Mouse (Mus musculus) embryonic facial prominence, embryonic 14.5 days (tissue): ENCODE measurements around the gene Dhdds. TPM values are rescaled to one million over a fixed set of nuclear protein-coding genes. Genes with fewer than 3 reads are reported as not detected.

Source experiments
- ATAC-seq: fragments of 200-750 bp; cut with Nextera tagmentation; 2 replicates; pipeline ENCODE4 v1.8.0; 2017; ENCODE audit warnings: low read depth, moderate number of reproducible peaks, moderate TSS enrichment
- DNase-seq: peaks from one replicate; pipeline ENCODE4 v3.0.0-alpha.2; 2015; ENCODE audit warnings: low spot score
- H3K27ac ChIP-seq: fragments of 300-500 bp; sonication (generic); replicated peaks from 2 replicates; pipeline ENCODE4 v1.5.1; 2014; ENCODE audit warnings: low read depth, mild to moderate bottlenecking, low read length, moderate library complexity
- H3K27me3 ChIP-seq: fragments of 300-500 bp; sonication (generic); replicated peaks from 2 replicates; pipeline ENCODE4 v1.6.1; 2014; ENCODE audit warnings: low read length; ENCODE audit not compliant: control insufficient read depth, insufficient read depth
- H3K36me3 ChIP-seq: fragments of 300-500 bp; sonication (generic); 2 replicates; pipeline ENCODE4 v1.6.1; 2014; ENCODE audit warnings: low read length, mixed read lengths; ENCODE audit not compliant: control insufficient read depth, insufficient read depth
- H3K4me1 ChIP-seq: fragments of 300-500 bp; sonication (generic); 2 replicates; pipeline ENCODE4 v1.6.1; 2014; ENCODE audit warnings: antibody characterized with exemption, low read length; ENCODE audit not compliant: control insufficient read depth, insufficient read depth
- H3K4me2 ChIP-seq: fragments of 300-500 bp; sonication (generic); 2 replicates; pipeline ENCODE4 v1.6.1; 2014; ENCODE audit warnings: low read depth, mild to moderate bottlenecking, low read length, moderate library complexity, mixed read lengths
- H3K4me3 ChIP-seq: fragments of 300-500 bp; sonication (generic); 2 replicates; pipeline ENCODE4 v1.5.1; 2014; ENCODE audit warnings: low read depth, mild to moderate bottlenecking, low read length
- H3K9ac ChIP-seq: fragments of 300-500 bp; sonication (generic); 2 replicates; pipeline ENCODE4 v1.6.1; 2014; ENCODE audit warnings: low read depth, mild to moderate bottlenecking, low read length, moderate library complexity, mixed read lengths
- H3K9me3 ChIP-seq: fragments of 300-500 bp; sonication (generic); 2 replicates; pipeline ENCODE4 v1.6.1; 2016; ENCODE audit warnings: low read length; ENCODE audit not compliant: control insufficient read depth
- WGBS: fragments of 180-500 bp; shearing (Covaris S2); extraction: QIAGEN DNeasy Blood & Tissue Kit; methylation state at CpG from one replicate; pipeline ENCODE4 v1.1.7; 2014; 5-methylcytosine and 5-hydroxymethylcytosine counted together
- polyA plus RNA-seq: library from polyadenylated mRNA; unstranded; fragments of >200 nt; fragmentation: Nextera tagmentation; extraction: Ambion mirVana; gene quantifications from 2 replicates; pipeline ENCODE4 v1.2.1, GENCODE M21; 2014

Gene Dhdds
- 42.3 and 48.9 TPM in 2 replicates for polyA plus RNA-seq

DNA sequence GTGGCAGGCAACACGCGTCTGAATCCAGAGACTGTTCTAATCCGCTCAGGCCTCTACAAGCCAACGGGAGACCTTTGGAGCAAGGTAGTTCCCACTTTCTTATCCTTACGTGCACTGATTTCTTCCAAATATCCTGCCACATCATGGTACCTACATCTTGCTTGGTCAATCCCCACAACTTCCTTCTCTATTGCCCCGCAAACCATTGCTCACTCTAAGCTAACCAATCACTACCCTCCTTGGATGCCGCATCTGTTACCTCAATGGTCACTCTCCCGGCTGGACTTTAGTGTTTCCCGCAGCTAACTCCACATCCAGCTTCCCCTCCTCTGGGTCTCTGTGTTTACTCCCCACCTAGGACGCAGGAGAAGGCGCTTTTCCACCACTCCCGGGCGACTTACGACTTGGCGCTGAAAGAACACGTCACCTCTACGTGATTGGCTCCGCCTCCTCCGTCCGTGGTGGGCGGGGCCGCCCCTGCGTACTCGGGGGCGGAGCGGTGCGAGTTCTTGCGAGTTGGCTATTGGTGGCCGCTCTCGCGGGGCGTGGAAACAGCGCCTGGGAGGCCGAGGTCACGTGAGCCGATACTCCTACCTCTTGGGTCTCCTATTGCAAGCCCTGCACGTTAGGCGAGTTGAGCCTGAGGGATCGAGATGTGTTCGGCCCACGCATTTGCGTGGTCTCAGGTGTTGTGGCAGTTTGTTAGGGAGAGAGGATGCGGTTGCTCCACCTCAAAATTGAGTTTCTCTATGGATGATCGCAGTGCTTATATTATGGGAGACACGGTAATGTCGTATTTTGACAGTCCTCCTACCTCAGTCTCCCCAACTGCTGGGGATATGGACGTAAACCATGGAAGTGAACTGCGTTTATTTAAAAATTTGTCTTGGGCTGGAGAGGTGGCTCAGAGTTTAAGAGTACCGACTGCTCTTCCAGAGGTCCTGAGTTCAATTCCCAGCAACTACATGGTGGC lies at the start of gene Dhdds:
Dhdds (minus strand) TSS at position 453 of the 973 bp plus-strand sequence.
- peak; percentile 98 for ATAC-seq
- 1% methylated on average over 44 of the region's 49 CpGs for WGBS
- Histone ChIP-seq H3K9me3 (no peaks in the 10 kb centered on the region), H3K36me3 (peaks cover 14% of the 10 kb centered on the region; the same call in 1 of the 2 replicates), H3K4me1 (peaks cover 4% of the 10 kb centered on the region; the same call in 1 of the 2 replicates), H3K27ac (no peak within 1 kb of the TSS; the same call in 1 of the 2 replicates), H3K27me3 (no peaks in the 10 kb centered on the region), H3K9ac (peak within 1 kb of the TSS; percentile 76), H3K4me3 (peak within 1 kb of the TSS; percentile 62), H3K4me2 (peak within 1 kb of the TSS; percentile 73)
- peak; percentile 99 for DNase-seq

GRCm38 (mm10) chr4:134047648-134048047 lies 46.9 kb upstream of the Dhdds start:
- Histone ChIP-seq H3K4me1 (peaks cover 1% of the 10 kb centered on the region; the same call in 1 of the 2 replicates), H3K36me3 (no peaks in the 10 kb centered on the region), H3K9ac (no peak overlapping the region), H3K27ac (no peak overlapping the region), H3K9me3 (no peaks in the 10 kb centered on the region), H3K4me2 (no peak overlapping the region), H3K27me3 (no peaks in the 10 kb centered on the region), H3K4me3 (no peak overlapping the region)
- WGBS: 78% methylated on average over 5 of the region's 5 CpGs
- DNase-seq: no peak
- ATAC-seq: no peak

GRCm38 (mm10) chr4:134043041-134043440 lies 42.3 kb upstream of the Dhdds start:
- Histone ChIP-seq H3K9me3 (no peaks in the 10 kb centered on the region), H3K36me3 (no peaks in the 10 kb centered on the region), H3K9ac (no peak overlapping the region), H3K4me3 (no peak overlapping the region), H3K27ac (no peak overlapping the region), H3K27me3 (no peaks in the 10 kb centered on the region), H3K4me2 (no peak overlapping the region), H3K4me1 (0 out of 2 replicates have a peak, but pooled peaks cover 3% of the 10 kb centered on the region)
- ATAC-seq (no peak), DNase-seq (no peak)
- 68% methylated on average over 2 of the region's 2 CpGs for WGBS

DNA sequence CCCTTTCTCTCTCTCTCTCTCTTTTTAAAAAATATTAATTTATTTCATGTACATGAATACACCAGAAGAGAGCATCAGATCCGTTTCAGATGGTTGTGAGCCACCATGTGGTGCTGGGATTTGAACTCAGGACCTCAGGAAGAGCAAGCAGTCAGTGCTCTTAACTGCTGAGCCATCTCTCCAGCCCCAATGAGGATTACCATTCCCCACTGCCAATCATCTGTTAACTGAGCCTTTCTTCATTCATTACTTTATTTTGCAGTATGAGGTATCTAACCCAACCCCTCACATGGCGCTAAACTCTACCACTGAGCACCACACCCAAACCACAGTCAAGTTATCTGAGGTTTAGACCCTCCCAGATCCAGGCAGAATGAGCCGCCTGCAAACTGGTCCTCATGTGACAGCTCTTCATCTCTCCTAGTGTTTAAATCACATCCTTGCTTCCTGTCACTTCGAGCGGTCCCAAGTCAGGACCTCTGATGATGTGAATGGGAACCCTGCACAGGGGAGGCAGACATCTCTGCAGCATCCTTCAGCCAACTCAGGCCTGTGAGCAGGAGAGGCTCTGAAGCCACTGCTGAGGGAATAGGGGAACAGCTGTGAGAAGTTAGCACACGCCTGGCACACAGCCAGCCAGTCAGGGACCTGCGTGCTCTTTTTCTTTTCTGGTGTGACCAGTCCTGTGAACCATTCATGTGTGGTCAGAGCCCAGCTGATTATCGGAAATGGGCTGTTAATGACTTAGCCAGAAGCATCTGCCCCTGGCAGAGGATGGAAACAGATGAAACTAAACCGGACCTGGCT lies 40.8 kb upstream of the Dhdds start:
- DNase-seq (peak; percentile 83), ATAC-seq (peak; percentile 67; the same call in 1 of the 2 replicates)

DNA sequence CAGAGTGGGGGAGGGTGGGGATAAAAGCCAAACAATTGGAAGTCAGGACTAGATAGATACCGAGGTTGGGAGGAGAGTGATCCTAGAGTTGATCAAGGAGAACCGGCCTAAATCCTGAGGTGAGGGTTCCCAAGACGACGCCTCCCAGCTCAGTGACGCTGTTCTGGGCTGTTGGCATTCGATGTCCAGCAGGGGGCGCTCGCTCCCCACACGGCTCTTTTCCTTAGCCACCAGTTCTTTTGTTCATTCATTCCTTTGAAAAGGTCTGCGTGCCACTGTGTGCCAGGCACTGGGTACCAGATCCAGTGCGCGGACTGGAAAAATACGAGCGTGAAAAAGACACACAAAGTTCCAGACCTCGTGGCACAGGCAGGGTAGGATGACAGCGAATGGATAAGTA lies 35.2 kb upstream of the Dhdds start:
- no peak overlapping the region for H3K4me3 ChIP-seq
- no peaks in the 10 kb centered on the region for H3K9me3 ChIP-seq
- no peaks in the 10 kb centered on the region for H3K4me1 ChIP-seq
- H3K9ac ChIP-seq: no peak overlapping the region
- DNase-seq (peak; percentile 70), ATAC-seq (peak; percentile 18; the same call in 1 of the 2 replicates)
- no peaks in the 10 kb centered on the region for H3K27me3 ChIP-seq
- no peaks in the 10 kb centered on the region for H3K36me3 ChIP-seq
- H3K27ac ChIP-seq: no peak overlapping the region
- WGBS: 4% methylated on average over 16 of the region's 16 CpGs
- H3K4me2 ChIP-seq: no peak overlapping the region

More for the DNA sequence above, 40.8 kb upstream of the Dhdds start:
- 32% methylated on average over 9 of the region's 9 CpGs for WGBS
- Histone ChIP-seq H3K9me3 (no peaks in the 10 kb centered on the region), H3K4me3 (no peak overlapping the region), H3K4me2 (no peak overlapping the region), H3K4me1 (0 out of 2 replicates have a peak, but pooled peaks cover 3% of the 10 kb centered on the region), H3K27me3 (no peaks in the 10 kb centered on the region), H3K36me3 (no peaks in the 10 kb centered on the region), H3K27ac (no peak overlapping the region), H3K9ac (no peak overlapping the region)

DNA sequence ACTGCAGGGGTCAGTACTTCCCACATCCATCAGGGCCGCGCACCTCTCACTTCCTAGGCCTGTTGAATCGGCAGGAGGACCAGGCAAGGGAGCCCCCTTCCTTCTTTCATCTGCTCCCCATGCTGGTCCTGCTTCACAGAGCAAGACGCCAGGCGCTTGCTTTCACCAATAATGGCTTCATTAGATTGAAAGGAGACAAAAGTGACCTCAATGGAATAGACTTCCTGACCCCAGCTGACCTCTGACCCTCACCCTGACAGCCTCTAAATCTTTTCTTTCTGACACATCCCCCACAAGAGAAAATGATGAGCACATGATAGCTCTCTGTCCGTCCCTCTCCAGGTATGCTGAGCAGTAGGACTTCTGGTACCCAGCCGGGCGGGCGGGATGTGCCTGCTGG lies 25.1 kb upstream of the Dhdds start:
- H3K4me2 ChIP-seq: no peak overlapping the region
- H3K4me3 ChIP-seq: no peak overlapping the region
- H3K9ac ChIP-seq: no peak overlapping the region
- no peaks in the 10 kb centered on the region for H3K36me3 ChIP-seq
- no peaks in the 10 kb centered on the region for H3K9me3 ChIP-seq
- no peak for ATAC-seq
- no peaks in the 10 kb centered on the region for H3K4me1 ChIP-seq
- 28% methylated on average over 9 of the region's 9 CpGs for WGBS
- DNase-seq: no peak
- H3K27me3 ChIP-seq: no peaks in the 10 kb centered on the region
- no peak overlapping the region for H3K27ac ChIP-seq

DNA sequence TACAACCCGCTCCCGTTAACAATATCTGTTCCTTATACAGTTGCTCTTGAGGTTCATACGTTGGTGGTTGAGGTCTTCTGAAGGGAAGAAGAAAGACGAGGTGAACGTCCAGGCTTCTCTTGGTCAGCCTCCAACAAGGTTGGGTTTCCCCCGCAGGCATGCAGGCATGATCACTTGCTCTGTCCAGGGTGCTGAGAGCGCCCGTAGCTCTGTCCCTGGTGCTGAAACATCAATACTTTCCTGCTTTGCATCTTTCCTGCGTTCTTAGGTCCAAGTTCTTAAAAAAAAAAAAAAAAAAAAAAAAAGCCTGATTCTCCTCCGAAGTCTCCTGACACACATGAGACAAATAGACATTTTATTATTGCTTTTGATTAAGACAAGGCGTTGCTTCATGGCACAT lies 19.9 kb upstream of the Dhdds start:
- no peak overlapping the region for H3K27ac ChIP-seq

GRCm38 (mm10) chr4:134019641-134020351 lies 19.1 kb upstream of the Dhdds start:
- H3K9me3 ChIP-seq: no peaks in the 10 kb centered on the region
- H3K4me1 ChIP-seq: peaks cover 9% of the 10 kb centered on the region
- H3K27me3 ChIP-seq: peaks cover 41% of the 10 kb centered on the region
- DNase-seq (no peak), ATAC-seq (no peak; the same call in 1 of the 2 replicates)
- H3K4me3 ChIP-seq: no peak overlapping the region
- WGBS: 3% methylated on average over 16 of the region's 16 CpGs
- H3K4me2 ChIP-seq: no peak overlapping the region
- H3K27ac ChIP-seq: no peak overlapping the region
- H3K36me3 ChIP-seq: no peaks in the 10 kb centered on the region
- no peak overlapping the region for H3K9ac ChIP-seq

More for the DNA sequence above, 19.9 kb upstream of the Dhdds start:
- Histone ChIP-seq H3K27me3 (peaks cover 41% of the 10 kb centered on the region), H3K9me3 (no peaks in the 10 kb centered on the region), H3K4me2 (no peak overlapping the region), H3K4me1 (peaks cover 9% of the 10 kb centered on the region), H3K4me3 (no peak overlapping the region), H3K9ac (no peak overlapping the region), H3K36me3 (no peaks in the 10 kb centered on the region)
- WGBS: 4% methylated on average over 11 of the region's 11 CpGs
- no peak for ATAC-seq
- DNase-seq: peak; percentile 73
